Mouse (Mus musculus) spleen, postnatal 36 days (tissue): ENCODE results near the gene 4933415A04Rik.

Experiments
- DNase-seq, 2 experiments: peaks; one replicate each; pipeline ENCODE4 v3.0.0; 2022; ENCODE audit warnings: low spot score in 2 of 2, mixed read lengths in 1 of 2

4933415A04Rik gene

GRCm38 (mm10) chr11:43586324-43587090, at the start of gene 4933415A04Rik:
Gene 4933415A04Rik, plus strand, starts transcription at chr11:43587040.
- peak; percentile 17 to 25 for DNase-seq

- DNase-seq, result no peak
These were observed 49.8 kb upstream of the 4933415A04Rik start for GRCm38 (mm10) chr11:43537074-43537473.

GRCm38 (mm10) chr11:43539863-43540262, 47.0 kb upstream of the 4933415A04Rik start:
- no peak for DNase-seq

GRCm38 (mm10) chr11:43543711-43544466, 43.0 kb upstream of the 4933415A04Rik start:
- no peak for DNase-seq

GRCm38 (mm10) chr11:43544819-43545218, 42.0 kb upstream of the 4933415A04Rik start:
- DNase-seq, result no peak

DNA sequence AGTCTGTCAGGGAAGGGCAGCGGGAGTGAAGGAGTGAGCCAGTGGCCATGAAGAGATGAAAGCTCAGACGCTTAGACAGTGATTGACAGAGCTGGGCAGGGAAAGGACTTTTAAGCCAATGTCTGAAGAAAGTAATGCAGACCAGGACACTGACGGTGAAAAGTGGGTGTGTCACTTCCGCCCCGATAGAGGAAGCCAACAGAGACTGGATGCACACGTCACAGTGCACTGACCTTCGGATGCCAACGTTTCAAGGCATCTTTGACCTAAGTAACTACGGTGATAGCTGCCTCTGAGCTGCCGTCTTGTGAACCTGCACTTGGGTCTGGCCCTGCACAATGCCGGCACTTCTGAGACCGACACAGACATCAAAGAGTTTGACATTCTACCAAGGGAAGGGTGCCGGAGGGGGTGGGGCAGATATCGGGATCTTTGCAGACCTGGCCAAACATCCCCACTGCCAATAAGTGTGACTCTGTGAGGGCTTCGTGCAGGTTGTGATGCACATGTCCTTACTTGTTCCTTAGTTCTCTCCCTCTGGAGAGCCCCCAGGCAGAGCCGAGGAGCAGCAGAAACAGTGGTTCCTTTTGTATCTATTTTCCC, 40.9 kb upstream of the 4933415A04Rik start:
- no peak for DNase-seq

DNA sequence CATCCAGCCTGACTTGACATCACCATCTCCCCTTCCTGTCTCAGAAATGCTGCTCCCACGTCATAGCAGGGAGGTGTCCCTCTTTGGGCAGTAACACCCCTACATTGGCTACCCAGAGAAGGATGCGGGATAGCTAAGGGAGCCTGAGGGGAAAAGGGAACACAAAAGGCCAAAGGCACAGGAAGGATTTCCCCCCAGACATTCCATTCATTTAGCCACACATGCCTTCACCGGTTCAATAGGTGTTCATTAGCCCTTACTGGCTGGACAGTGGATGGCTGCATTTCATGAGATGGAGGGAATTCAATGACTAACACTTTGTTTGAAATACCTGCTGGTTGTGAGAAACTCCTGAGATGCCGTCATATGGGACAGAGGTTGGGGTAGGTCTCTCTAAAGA, 40.2 kb upstream of the 4933415A04Rik start:
- DNase-seq, result no peak

DNA sequence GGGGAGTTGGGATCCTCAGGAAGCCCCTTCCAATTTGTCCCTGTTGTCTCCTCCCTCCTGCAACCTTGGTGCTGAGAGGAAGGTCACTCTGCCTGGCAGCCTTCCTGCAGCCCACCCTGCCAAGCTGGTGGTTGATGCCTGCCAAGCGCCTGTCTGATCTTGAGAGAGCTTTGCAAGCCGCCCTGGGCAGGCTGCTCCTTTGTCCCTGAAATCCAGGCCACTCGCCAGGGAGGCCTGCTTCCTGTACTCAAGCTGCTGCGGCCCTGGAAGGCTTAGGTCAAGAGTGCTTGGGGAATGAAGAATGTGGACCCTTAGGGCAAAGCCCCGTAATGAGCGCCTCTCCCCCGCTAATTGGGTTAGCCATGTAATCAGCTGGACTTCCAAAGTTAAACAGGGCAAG, 38.7 kb upstream of the 4933415A04Rik start:
- peak in 1 of 2 experiments; percentile 3 for DNase-seq

DNA sequence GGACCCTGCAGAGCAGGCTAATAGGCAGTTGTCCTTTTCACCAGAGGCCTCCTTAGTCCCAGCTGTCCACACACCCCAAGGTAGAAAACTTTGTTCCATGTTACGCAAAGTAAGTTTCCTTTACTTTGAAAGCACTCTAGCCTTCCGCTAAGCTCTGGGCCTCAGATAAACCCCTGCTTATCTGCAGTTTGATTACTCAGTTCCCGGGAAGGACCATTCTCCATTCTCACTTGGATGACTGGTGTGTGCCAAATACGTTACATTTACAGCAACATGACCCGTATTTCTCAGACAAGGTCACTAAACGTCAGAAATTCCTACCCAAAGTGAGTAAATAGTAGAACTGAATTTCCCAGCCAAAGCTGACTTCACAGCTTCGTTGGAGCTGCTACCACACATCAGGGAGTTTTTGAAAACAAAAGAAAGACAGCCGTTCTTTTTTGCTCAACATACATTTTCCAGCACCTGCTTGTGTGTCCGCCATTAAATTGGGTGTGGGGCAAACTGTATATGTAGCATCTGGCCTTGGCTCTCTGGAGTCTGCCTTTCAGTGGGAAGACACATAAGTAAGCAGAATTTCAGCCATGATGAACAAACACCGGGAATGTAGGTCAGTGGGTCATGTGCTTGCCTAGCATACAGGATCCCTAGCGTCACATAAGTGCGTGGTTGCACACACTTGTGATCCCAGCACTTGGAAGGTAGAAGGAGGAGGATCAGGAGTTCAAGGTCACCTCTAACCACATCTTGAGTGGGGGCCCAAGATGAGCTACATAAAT, 38.0 kb upstream of the 4933415A04Rik start:
- DNase-seq, result no peak

DNA sequence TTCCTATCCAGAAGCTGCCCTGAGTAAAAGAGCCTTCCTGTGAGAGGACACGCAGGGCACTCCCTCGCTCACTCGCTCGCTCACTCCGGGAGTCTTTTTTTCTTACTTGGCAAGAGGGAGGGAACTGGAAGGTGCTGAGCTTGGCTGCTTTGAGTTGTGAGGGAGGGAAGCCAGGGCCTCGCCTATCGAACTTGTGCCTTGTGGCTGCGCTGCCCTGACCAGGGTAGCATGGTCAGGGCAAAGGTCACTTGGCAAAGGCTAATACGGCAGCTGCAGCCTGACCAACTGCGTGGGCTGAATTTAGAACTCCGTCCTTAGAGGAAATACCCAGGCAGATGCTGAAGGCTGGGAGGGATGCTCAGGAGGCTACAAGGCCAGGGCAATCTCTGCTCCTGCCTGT, 37.1 kb upstream of the 4933415A04Rik start:
- DNase-seq, result peak in 1 of 2 experiments; percentile 2

DNA sequence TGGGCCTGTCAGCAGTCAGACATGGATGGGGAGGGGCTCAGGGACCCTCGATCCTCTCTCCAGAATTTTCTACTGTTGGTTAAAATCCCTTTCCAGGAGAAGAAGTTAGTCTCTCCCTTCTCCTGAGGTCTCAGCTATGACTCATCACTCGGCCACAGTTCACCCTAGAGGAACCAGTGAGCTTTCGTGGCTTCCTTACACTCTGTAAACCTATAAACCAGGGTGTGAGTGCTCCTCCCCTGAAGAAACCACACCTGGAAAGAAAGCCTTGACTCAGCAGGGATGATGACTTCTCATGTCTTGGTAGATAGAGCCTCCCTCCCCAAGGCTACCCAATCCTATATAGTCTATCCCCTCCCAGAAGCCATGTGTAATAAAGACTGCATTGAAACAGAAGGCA, 35.1 kb upstream of the 4933415A04Rik start:
- no peak for DNase-seq

DNA sequence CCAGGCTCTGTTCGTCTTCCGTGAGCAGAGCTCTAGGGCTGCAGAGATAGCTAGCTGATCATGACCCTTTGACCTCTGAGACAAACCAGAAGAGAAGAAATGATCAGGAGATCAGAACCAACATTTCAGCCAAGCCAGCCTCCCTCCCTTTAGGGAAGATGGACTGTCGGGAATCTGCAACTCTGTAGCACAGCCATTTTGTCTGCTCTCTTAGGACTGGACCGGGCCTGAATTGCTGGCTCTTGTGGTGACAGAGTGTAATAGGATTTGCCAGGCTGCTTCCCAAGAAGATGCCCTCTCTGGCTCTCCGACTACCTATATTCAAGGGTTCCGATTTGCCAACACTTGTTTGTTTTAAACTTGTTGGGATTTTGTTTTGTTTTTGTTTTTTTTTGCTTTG, 34.2 kb upstream of the 4933415A04Rik start:
- DNase-seq, result no peak

DNA sequence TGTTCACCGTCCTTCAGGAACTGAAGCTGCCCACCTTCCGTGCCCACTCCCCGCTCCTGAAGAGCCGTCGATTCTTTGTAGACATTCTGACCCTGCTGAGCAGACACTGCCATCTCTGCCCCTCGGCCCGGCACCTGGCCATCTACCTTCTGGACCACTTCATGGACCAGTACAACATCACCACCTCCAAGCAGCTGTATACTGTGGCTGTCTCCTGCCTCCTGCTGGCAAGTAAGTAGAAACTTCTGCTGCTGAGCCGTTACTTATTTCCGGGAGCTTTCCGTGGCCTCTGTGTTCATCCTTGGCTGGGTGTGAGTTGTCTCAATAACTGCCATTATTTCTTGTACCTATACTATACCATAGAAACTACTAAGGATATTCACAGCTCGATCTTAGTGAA, 30.3 kb upstream of the 4933415A04Rik start:
- no peak for DNase-seq

- no peak for DNase-seq
These were observed 27.1 kb upstream of the 4933415A04Rik start for GRCm38 (mm10) chr11:43559515-43560292.

DNA sequence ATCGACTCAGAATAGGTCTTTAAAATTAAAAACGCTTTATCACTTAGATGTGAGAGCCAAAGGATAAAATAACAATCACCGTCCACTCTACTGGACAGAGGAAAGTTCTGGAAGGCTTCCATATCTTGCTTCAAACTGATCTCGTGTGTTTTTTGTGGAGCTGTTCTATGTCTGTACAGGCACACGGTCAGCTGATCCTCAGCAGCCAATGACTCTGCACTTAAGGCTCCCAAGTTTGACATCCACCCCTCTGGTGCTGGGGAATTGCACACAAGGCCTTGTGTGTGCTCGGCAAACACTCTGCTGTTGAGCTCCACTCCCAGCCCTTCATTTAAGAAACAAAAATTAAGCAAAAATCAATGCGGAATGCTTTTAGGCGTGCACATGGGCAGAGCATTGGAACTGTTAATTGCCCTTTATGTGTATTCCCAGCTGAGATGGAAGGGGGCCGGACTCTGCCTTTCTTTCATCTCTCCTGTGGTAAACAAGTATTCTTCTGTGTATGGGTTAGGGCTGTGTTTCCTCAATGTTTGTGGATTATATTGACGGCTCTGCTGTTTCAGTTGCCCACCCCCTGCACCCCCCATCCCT, 23.1 kb upstream of the 4933415A04Rik start:
- no peak for DNase-seq

GRCm38 (mm10) chr11:43565414-43565813, 21.4 kb upstream of the 4933415A04Rik start:
- DNase-seq, result no peak

DNA sequence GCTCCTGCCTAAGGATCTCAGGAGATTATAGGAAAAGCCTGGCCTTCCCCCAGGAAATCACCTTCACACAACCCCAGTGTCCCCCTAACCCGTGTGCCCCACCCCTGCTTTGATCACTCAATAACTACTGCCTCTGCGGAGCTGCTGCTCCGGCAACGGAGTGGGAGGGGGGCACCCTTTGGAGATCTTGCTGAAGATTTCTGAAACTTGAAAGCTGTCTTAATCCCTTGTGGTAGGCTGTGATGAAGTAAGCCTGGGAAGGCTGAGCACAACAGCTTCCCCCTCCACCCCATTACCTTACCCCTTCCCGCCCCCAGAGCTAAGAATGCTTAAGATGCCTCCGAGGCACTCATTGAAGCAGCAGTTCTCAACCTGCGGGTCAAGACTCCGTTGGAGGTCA, 21.0 kb upstream of the 4933415A04Rik start:
- no peak for DNase-seq

DNA sequence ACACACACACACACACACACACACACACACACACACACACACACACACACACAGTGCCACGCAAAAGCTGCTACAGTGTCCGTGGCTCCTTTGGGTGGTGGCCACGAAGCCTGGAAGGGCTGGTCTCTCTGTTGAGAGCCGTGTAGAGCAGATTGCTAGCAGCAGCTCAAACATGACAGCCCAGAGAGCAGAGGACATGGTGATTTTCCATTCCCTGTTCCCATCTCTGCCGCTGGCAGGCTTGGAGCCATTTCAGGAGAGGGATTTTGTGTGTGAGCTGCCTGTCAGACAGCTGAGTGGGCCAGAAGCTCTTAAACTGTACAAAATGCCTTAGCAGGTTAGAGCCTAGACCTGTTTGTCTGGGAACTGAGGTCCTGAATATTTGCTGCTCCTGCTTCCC, 20.1 kb upstream of the 4933415A04Rik start:
- DNase-seq, result no peak

- no peak for DNase-seq
These were observed 18.6 kb upstream of the 4933415A04Rik start for GRCm38 (mm10) chr11:43568263-43568662.

DNA sequence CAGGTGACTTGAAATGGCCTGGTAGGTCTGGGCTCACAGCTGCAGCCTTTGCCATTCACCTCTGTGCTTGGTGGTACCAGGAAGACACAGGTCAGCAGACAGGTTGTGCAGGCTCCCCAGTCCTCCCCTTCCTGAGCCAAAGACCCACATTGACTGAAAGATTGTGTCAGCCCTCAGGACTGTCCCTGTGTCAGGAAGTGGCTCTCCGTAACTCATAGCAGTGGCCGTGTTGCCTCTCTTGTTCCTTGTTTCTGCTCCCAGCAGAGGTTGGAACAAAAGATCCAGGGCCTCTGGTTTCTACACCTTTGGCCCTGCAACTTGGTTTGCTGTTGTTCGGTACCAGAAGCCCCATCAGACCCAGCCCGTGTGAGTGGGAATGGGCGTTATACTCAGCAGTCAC, 17.7 kb upstream of the 4933415A04Rik start:
- DNase-seq, result no peak

- peak in 1 of 2 experiments; percentile 32 for DNase-seq
These were observed 17.2 kb upstream of the 4933415A04Rik start for GRCm38 (mm10) chr11:43569595-43569994.
